Mouse (Mus musculus) CH12.LX (cell line): Measurements from ENCODE around the gene Dlx2.

Experiments
- POLR2A ChIP-seq: IDR thresholded peaks from 2 replicates; pipeline ENCODE4 v1.6.1; 2011; ENCODE audit warnings: low read depth, mild to moderate bottlenecking, improper control_type of control experiment, low read length
- ZKSCAN1 ChIP-seq: IDR thresholded peaks from 2 replicates; pipeline ENCODE4 v1.6.1; 2012; ENCODE audit warnings: low read depth, inconsistent platforms, low read length, improper control_type of control experiment, borderline replicate concordance

DNA sequence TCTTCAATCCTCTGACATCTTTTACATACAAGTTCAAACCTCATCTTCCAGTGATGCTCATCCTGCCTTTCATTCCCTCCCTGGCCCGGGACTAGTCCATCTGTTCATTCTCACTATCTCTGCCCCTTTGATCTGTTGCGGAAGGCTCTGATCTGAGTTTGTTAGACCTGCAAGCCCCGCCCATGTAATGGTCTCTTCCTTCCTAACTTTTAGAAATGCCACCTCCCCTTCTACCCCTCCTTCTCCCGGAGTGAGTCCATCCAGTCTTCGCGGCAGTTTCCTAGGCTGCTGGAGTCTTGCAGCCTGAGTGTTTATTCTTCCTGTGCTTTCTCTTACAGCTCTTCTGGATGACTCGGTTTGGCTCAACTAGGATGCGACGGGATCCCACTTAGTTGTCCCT is 19.9 kb upstream of the Dlx2 start:
- no peak for TF ChIP-seq ZKSCAN1
- no peak for TF ChIP-seq POLR2A
